Mouse (Mus musculus) lung, embryonic 14.5 days (tissue): Measurements from ENCODE around the gene Kbtbd3. TPM values are rescaled to one million over a fixed set of nuclear protein-coding genes. Genes with fewer than 3 reads are reported as not detected.

Source experiments
- ATAC-seq: fragments of 200-750 bp; cut with Nextera tagmentation; 2 replicates; pipeline ENCODE4 v1.8.0; 2017; ENCODE audit warnings: mild to moderate bottlenecking, moderate TSS enrichment, moderate library complexity; ENCODE audit not compliant: insufficient read depth
- DNase-seq: peaks from one replicate; pipeline ENCODE4 v3.0.0-alpha.2; 2015
- H3K27ac ChIP-seq: fragments of 300-500 bp; sonication (generic); 2 replicates; pipeline ENCODE4 v1.5.1; 2014; ENCODE audit warnings: low read depth, mild to moderate bottlenecking, moderate library complexity
- H3K27me3 ChIP-seq: fragments of 300-500 bp; sonication (generic); 2 replicates; pipeline ENCODE4 v1.6.1; 2014; ENCODE audit warnings: low read length, control low read depth; ENCODE audit not compliant: insufficient read depth
- H3K36me3 ChIP-seq: fragments of 300-500 bp; sonication (generic); 2 replicates; pipeline ENCODE4 v1.6.1; 2014; ENCODE audit warnings: control low read depth; ENCODE audit not compliant: insufficient read depth
- H3K4me1 ChIP-seq: fragments of 300-500 bp; sonication (generic); 2 replicates; pipeline ENCODE4 v1.6.1; 2014; ENCODE audit warnings: antibody characterized with exemption, control low read depth; ENCODE audit not compliant: insufficient read depth
- H3K4me2 ChIP-seq: fragments of 300-500 bp; sonication (generic); 2 replicates; pipeline ENCODE4 v1.6.1; 2014; ENCODE audit warnings: mild to moderate bottlenecking
- H3K4me3 ChIP-seq: fragments of 300-500 bp; sonication (generic); 2 replicates; pipeline ENCODE4 v1.5.1; 2014; ENCODE audit warnings: low read depth, low read length
- H3K9ac ChIP-seq: fragments of 300-500 bp; sonication (generic); 2 replicates; pipeline ENCODE4 v1.6.1; 2014
- H3K9me3 ChIP-seq: fragments of 300-500 bp; sonication (generic); 2 replicates; pipeline ENCODE4 v1.6.1; 2016; ENCODE audit warnings: low read depth, low read length, control low read depth
- CTCF ChIP-seq: IDR thresholded peaks from 2 replicates; pipeline ENCODE4 v1.5.1; 2016; ENCODE audit warnings: antibody characterized with exemption, low read depth
- WGBS: fragments of 180-500 bp; shearing (Covaris S2); extraction: QIAGEN DNeasy Blood & Tissue Kit; methylation state at CpG from one replicate; pipeline ENCODE4 v1.1.7; 2014; 5-methylcytosine and 5-hydroxymethylcytosine counted together
- polyA plus RNA-seq: library from polyadenylated mRNA; unstranded; fragments of >200 nt; fragmentation: Nextera tagmentation; extraction: Ambion mirVana; gene quantifications from 2 replicates; pipeline ENCODE4 v1.2.1, GENCODE M21; 2014

The Kbtbd3 gene
- 5.7 and 6.6 TPM in 2 replicates for polyA plus RNA-seq

DNA sequence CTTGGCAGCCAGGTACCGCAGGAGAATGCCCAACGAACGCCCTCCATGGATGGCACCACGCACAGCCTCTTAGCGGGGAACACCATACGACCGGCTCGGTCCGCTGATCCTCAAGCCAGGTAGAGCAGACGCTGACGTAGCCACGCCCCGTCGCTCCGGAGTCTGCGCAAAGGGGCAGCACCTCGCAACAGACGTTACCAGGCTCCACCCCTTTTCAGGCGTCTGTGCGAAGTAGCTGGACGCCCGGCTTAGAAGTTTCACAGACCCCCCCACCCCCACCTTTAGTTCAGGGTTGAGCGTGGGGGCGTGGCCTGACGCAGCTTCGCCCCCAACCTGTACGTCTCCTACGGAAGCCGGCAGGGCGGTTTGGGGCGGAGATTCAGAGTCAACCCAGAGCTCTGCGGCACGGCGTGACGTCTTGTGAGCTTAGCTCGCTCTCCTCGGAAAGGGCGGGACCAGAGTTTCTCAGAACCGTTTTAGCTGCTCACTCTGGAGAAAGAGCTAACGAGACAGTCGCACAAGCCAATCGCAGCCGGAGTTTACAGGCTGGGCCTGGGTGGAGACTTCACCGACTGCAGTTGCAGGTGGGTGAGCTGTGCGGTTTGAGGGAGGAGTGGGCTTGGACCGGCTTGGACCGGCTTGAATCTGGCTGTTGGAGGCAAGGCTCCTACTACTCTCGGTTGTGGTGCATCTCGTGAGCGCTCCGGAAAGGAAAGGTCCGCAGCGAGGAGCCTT, at the start of gene Kbtbd3, which contains the start of gene Aasdhppt:
Kbtbd3 (plus strand) TSS at position 483 of the 735 bp plus-strand sequence.
Aasdhppt (minus strand) TSS at position 121 of the 735 bp plus-strand sequence.
- Histone ChIP-seq H3K9ac (peak within 1 kb of the TSS; percentile 71), H3K27ac (peak within 1 kb of the TSS; percentile 92), H3K36me3 (no peaks in the 10 kb centered on the region), H3K9me3 (no peaks in the 10 kb centered on the region), H3K27me3 (no peaks in the 10 kb centered on the region), H3K4me3 (peak within 1 kb of the TSS; percentile 72), H3K4me2 (peak within 1 kb of the TSS; percentile 76), H3K4me1 (peaks cover 4% of the 10 kb centered on the region; the same call in 1 of the 2 replicates)
- DNase-seq: peak; percentile 100
- TF ChIP-seq CTCF: no peak
- WGBS: under 1% methylated on average over 53 of the region's 53 CpGs
- peak; percentile 99 for ATAC-seq

DNA sequence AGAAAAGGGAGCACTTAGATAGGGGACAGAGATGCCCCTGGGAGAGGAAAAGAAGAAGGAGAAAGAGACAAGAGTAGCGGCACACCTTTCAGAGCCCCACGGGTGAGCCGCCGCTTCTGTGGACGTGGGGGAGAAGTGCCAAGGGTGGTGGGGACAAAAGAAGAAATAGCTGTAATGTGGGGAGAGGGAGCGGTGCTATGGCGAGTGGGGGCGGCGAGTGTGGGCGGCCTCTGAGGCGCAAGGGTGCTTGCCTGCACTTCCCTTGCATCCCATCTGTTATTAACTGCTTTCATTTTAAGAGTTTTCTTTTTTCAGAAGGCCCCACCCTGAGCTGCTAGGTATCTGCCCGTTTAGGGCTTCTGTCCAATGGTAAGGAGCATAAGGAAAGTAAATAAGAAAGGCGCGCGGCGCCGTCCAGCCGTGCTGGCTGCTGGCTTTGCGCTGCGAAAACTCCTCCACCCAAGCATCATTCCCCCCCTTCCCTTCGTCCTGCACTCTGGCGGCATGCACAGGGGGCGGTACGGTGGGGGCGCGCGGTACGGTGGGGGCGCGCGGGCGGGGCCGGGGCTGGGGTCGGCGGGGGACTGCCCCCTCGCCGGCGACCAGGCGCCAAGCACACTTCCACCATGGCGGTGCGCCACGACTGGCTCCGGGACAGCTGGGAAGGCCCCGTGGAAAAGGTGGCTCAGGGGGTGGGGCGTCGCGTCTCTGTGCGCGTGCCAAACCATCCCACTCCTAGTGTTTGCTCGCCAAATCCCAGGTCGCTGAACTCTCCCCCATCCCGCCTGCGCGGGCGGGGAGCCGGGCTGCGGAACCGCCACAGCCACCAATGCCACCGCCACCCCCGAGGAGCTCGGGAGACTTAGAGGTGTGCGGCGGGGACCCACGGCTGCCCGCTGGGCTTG, 49.5 kb upstream of the Kbtbd3 start:
- Histone ChIP-seq H3K9me3 (peaks cover 12% of the 10 kb centered on the region), H3K36me3 (no peaks in the 10 kb centered on the region), H3K27me3 (no peaks in the 10 kb centered on the region), H3K9ac (no peak overlapping the region), H3K4me2 (no peak overlapping the region), H3K4me1 (no peaks in the 10 kb centered on the region), H3K4me3 (0 out of 2 replicates have a peak overlapping the region, but pooled peaks have one; percentile 14), H3K27ac (no peak overlapping the region)
- WGBS: 58% methylated on average over 47 of the region's 65 CpGs
- ATAC-seq: no peak; the same call in 1 of the 2 replicates
- TF ChIP-seq CTCF: no peak
- peak; percentile 21 for DNase-seq

DNA sequence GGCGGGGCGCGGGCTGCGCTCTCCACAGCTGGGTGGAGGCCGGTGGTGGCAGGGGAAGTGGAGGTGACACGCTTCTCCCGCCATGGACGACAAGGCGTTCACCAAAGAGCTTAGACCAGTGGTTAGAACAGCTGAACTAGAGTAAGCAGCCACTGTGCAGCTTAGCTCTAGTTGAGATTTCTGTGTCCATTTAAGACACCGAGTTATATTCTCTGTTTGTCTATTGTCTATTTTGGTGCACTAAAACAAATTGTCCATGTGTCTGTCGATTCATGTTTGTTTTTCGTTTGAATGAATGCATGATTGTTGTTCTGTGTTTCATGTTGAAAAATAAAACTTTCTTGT, 48.9 kb upstream of the Kbtbd3 start:
- DNase-seq (no peak), ATAC-seq (no peak)
- Histone ChIP-seq H3K27me3 (no peaks in the 10 kb centered on the region), H3K4me3 (no peak overlapping the region), H3K9ac (no peak overlapping the region), H3K4me2 (no peak overlapping the region), H3K27ac (no peak overlapping the region), H3K4me1 (no peaks in the 10 kb centered on the region), H3K9me3 (peaks cover 12% of the 10 kb centered on the region), H3K36me3 (no peaks in the 10 kb centered on the region)
- no peak for TF ChIP-seq CTCF
- 65% methylated on average over 12 of the region's 12 CpGs for WGBS

DNA sequence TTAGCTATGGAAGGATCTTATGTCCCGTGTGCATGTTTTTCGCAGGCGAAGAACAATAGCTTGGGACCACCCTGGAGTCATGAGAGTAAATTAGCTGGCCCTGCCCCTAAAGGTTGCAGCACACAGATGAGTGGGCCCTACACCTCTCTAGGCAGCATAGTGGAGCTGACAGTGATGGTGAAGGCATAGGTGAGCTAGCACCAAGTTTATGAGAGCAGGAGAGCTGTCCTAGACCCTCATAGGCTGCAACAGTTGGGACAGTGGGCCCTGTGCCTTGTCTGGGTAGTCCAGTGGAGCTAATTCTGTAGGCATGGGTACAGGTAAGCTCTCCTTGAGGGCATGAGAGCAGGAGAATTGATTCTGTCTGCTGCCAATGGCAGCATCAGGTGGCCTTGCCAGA, 42.8 kb upstream of the Kbtbd3 start:
- TF ChIP-seq CTCF: no peak
- H3K9ac ChIP-seq: no peak overlapping the region
- no peaks in the 10 kb centered on the region for H3K36me3 ChIP-seq
- no peak overlapping the region for H3K4me3 ChIP-seq
- WGBS: 94% methylated on average over 3 of the region's 3 CpGs
- DNase-seq (no peak), ATAC-seq (no peak)
- H3K9me3 ChIP-seq: no peaks in the 10 kb centered on the region
- H3K27me3 ChIP-seq: no peaks in the 10 kb centered on the region
- no peaks in the 10 kb centered on the region for H3K4me1 ChIP-seq
- no peak overlapping the region for H3K4me2 ChIP-seq
- no peak overlapping the region for H3K27ac ChIP-seq

DNA sequence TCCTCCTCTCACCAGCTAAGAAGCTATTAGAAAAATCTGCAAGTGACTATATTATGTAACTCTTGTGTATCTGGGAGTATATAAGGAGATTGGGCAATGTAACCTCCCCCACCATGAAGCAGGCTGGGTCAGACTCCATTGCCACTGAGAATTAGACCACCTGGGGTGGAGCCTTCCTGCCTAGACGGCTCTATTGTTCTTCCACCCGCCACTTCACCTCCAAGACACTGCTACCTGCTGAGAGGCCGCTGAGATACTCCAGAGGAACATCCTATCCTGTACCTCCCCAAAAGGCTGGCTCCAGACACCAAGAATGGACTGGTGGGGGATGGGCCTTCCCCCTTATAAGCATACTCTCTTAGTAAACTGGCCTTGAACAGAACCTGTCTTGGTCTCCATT, 25.8 kb upstream of the Kbtbd3 start:
- H3K36me3 ChIP-seq: no peaks in the 10 kb centered on the region
- no peaks in the 10 kb centered on the region for H3K27me3 ChIP-seq
- H3K4me2 ChIP-seq: no peak overlapping the region
- 0 out of 2 replicates have a peak, but pooled peaks have one; percentile 17 for ATAC-seq
- no peak for TF ChIP-seq CTCF
- no peak overlapping the region for H3K9ac ChIP-seq
- no peaks in the 10 kb centered on the region for H3K4me1 ChIP-seq
- 36% methylated on average over 3 of the region's 3 CpGs for WGBS
- no peak overlapping the region for H3K4me3 ChIP-seq
- no peaks in the 10 kb centered on the region for H3K9me3 ChIP-seq
- H3K27ac ChIP-seq: no peak overlapping the region
- no peak for DNase-seq

DNA sequence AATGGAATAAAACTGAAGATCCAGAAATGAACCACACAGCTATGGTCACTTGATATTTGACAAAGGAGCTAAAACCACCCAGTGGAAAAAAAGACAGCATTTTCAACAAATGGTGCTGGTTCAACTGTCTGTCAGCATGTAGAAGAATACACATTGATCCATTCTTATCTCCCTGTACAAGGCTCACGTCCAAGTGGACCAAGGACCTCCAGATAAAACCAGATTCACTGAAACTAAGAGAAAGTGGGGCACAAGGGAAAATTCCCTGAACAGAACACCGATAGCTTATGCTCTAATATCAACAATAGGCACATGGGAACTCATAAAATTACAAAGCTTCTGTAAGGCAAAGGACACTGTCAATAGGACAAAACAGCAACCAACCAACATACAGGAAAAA, 9.2 kb upstream of the Kbtbd3 start:
- 82% methylated on average over 2 of the region's 2 CpGs for WGBS
- no peak for DNase-seq

DNA sequence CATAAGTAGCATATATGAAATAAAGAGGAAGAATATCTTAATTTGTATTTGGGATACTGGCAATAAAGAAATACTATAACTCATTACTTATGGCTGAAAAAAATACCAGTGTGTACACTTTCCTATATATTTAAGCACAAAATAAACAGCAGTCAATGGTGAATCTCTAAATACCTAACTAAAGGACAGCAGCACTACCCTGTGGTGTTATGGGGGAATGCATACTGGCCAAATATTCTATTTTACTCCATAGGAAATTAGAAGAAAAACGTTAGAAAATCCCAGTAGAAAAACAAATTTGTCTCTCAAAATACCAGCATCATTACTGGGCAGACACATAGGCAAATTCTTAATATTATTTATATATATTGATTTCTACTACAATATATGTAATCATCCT, 4.8 kb upstream of the Kbtbd3 start:
- no peak overlapping the region for H3K9ac ChIP-seq
- 56% methylated on average over 1 of the region's 1 CpGs for WGBS
- 0 out of 2 replicates have a peak, but pooled peaks have one; percentile 5 for TF ChIP-seq CTCF
- no peaks in the 10 kb centered on the region for H3K9me3 ChIP-seq
- no peak overlapping the region for H3K27ac ChIP-seq
- H3K36me3 ChIP-seq: peaks cover 12% of the 10 kb centered on the region; the same call in 1 of the 2 replicates
- H3K4me2 ChIP-seq: no peak overlapping the region
- DNase-seq (no peak), ATAC-seq (no peak)
- peaks cover 4% of the 10 kb centered on the region; the same call in 1 of the 2 replicates for H3K4me1 ChIP-seq
- no peak overlapping the region for H3K4me3 ChIP-seq
- no peaks in the 10 kb centered on the region for H3K27me3 ChIP-seq

More for the DNA sequence above, 9.2 kb upstream of the Kbtbd3 start:
- TF ChIP-seq CTCF: no peak
- H3K36me3 ChIP-seq: peaks cover 32% of the 10 kb centered on the region; the same call in 1 of the 2 replicates
- H3K4me2 ChIP-seq: no peak overlapping the region
- H3K4me1 ChIP-seq: no peaks in the 10 kb centered on the region
- H3K9me3 ChIP-seq: no peaks in the 10 kb centered on the region
- ATAC-seq: no peak
- no peak overlapping the region for H3K4me3 ChIP-seq
- no peak overlapping the region for H3K27ac ChIP-seq
- H3K27me3 ChIP-seq: no peaks in the 10 kb centered on the region
- H3K9ac ChIP-seq: no peak overlapping the region
